Mouse (Mus musculus) Patski (cell line): ENCODE results near the gene Amt. TPM values are rescaled to one million over a fixed set of nuclear protein-coding genes. Genes with fewer than 3 reads are reported as not detected.
"Not testable (repeated sequence)": the region's sequence is repeated elsewhere in the genome, so short reads cannot be mapped to it uniquely, and the experiment has no call there.

Source experiments
- ATAC-seq: fragments of 100-300 bp; one replicate; pipeline ENCODE4 v1.8.0; 2021
- CTCF ChIA-PET: fragments of 350-600 bp; sonication (Branson Sonifier 250); formaldehyde crosslinking; loops from one replicate; lab custom pipeline; 2022; ENCODE audit warnings: inconsistent platforms; lab: Charles Lee
- POLR2A ChIA-PET: fragments of 350-600 bp; sonication (Branson Sonifier 250); formaldehyde crosslinking; loops from one replicate; lab custom pipeline; 2022; ENCODE audit warnings: antibody characterized with exemption, inconsistent platforms; lab: Charles Lee
- DNase-seq: peaks from one replicate; pipeline ENCODE4 v3.0.0-alpha.2; 2011; ENCODE audit warnings: low read depth, low spot score
- H3K27me3 ChIP-seq: fragments of 371-371 bp; one replicate; pipeline ENCODE4 v1.5.1; 2021
- CTCF ChIP-seq: fragments of 100-300 bp; IDR thresholded peaks from one replicate; pipeline ENCODE4 v1.5.1; 2021
- in situ Hi-C: fragments of 300-500 bp; cut with MboI; formaldehyde crosslinking; loops from 3 replicates; pipeline ENCODE4 v1.11.1; 2018; ENCODE audit warnings: low pct_unique_long_range_greater_than_20kb, mixed read lengths
- polyA plus RNA-seq: library from polyadenylated mRNA; unstranded; gene quantifications from one replicate; pipeline ENCODE4 v1.2.3, GENCODE M21; 2021

Gene Amt
- polyA plus RNA-seq, 1 experiment from 2014 or later = 6.0 TPM

DNA sequence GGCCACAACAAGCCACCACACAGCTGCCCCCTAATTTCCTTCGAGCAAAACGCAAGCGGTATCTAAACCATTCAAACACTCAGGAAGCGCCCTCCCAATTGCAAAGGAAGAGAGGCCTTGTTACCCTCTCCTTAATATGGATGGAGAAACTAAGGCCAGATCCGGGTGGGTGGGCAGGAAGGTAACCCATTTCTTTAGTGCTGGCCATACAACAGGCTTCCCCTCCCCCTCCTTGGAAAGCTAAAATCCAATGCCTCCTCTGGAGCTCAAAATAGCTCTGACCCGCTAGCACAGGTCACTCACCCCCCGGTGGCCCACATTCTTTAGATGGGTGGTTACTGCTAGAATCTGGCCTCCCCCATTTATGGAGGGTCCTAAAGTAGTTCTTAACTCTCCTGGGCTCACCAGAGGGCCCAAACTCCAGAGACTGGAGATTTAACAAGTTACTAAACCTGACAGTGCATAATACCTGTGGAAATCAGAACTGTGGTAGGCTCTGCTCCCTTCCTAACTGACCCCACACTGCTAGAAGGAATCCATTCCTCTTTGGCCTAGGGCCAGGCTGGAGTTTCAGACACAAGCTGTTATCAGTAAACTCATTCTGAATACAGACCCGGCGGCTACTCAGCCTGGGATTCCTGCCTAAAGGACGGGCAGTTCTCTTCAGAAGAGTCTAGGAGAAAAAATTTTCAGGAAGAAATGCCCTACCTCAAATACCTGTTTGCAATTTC lies 32.3 kb upstream of the Amt start:
- no peak for TF ChIP-seq CTCF
- H3K27me3 ChIP-seq = no peaks in the 10 kb centered on the region
- CTCF ChIA-PET = interaction anchor here (0.7 to 1.8 kb wide), 6 partner anchors 15 to 37 kb away, joined by 3 to 4 read pairs (median 3); no protein-coding TSS in a partner anchor
- ATAC-seq (no peak), DNase-seq (no peak)
- POLR2A ChIA-PET = interaction anchor here (0.6 to 2.3 kb wide), 9 partner anchors 8 to 75 kb away, joined by 3 to 5 read pairs (median 3); partner anchors contain the start of gene Gpx1
- in situ Hi-C loops = no loop called here

DNA sequence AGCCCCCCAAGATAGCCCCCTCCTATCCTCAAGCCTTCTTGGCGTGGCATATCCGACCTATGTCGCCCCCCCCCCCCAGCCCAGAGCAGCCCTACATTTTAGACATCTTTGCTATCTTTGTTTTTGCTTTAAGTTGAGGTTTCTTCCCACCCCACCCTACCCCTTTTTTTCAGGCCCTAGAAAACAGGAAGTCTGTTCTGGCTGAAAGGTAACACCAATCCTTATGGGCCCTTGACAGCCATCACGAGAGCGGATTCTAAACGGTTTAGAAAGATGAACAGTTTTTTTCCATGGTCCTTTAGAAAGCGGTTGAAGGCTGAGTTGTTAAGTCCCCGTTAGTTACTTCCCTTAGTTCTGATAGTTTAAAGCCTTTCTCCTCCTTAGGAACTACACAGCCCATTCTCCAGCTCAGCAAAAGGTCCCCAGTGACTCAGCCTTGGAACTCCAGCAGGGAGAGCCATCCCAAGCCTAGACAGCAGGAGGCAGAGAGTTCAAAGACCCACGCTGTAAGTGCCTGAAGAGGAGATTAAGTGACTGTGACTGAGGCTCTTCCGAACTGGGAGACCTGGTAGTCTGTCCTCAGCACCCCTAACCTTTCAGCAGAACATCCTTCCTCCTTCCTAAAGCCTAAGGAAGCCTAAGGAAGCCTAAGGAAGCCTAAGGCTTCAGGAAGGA lies 30.3 kb upstream of the Amt start:
- TF ChIP-seq CTCF = no peak
- DNase-seq (no peak), ATAC-seq (no peak)
- no peaks in the 10 kb centered on the region for H3K27me3 ChIP-seq
- ChIA-PET POLR2A (interaction anchor here (0.6 kb wide), 1 partner anchor 75 kb away, joined by 5 read pairs; no protein-coding TSS in a partner anchor), CTCF (no interaction called here)
- in situ Hi-C loops = no loop called here

GRCm38 (mm10) chr9:108267691-108268090 lies 29.0 kb upstream of the Amt start:
- no peak for DNase-seq
- TF ChIP-seq CTCF = no peak
- in situ Hi-C loops = no loop called here
- no peak for ATAC-seq
- CTCF ChIA-PET = no interaction called here
- POLR2A ChIA-PET = no interaction called here
- no peaks in the 10 kb centered on the region for H3K27me3 ChIP-seq

- POLR2A ChIA-PET, ATAC-seq, CTCF ChIA-PET, in situ Hi-C loops, H3K27me3 ChIP-seq, DNase-seq: not testable (repeated sequence)
Observed at GRCm38 (mm10) chr9:108268701-108269100, 28.0 kb upstream of the Amt start.

- no peak for ATAC-seq
- CTCF ChIA-PET = interaction anchor here (0.8 to 1.9 kb wide), 2 partner anchors 11 to 12 kb away, joined by 3 to 6 read pairs; no protein-coding TSS in a partner anchor
- H3K27me3 ChIP-seq = no peaks in the 10 kb centered on the region
- DNase-seq = no peak
- no peak for TF ChIP-seq CTCF
- POLR2A ChIA-PET = no interaction called here
- in situ Hi-C loops = no loop called here
Observed at GRCm38 (mm10) chr9:108271941-108272340, 24.7 kb upstream of the Amt start.

GRCm38 (mm10) chr9:108272691-108273090 lies 24.0 kb upstream of the Amt start:
- POLR2A ChIA-PET = interaction anchor here (0.9 kb wide), 1 partner anchor 9 kb away, joined by 3 read pairs; the partner anchor contains the start of gene Dag1
- H3K27me3 ChIP-seq = no peaks in the 10 kb centered on the region
- in situ Hi-C loops = no loop called here
- ATAC-seq = no peak
- CTCF ChIA-PET = no interaction called here
- DNase-seq = no peak
- no peak for TF ChIP-seq CTCF

DNA sequence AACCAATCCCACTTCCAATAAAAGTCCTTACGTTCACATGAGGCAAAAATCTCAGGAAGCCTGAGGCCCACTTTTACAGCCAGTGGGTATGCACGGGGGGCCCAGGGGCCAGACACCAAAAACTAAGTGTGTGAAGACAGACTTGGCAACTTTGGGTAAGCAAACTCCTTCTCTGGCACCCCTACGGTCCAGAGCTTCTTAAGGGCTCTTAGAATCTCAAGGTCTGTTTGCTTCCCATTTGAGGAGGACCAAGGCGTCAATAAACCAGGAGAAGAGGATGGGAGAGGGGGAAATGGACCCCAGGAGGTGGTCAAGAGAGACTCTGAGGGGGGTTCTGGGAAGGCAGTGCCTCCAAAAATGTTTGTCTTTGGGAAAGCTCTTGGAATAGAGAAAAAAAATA lies 23.2 kb upstream of the Amt start:
- in situ Hi-C loops = no loop called here
- TF ChIP-seq CTCF = no peak
- ATAC-seq (no peak), DNase-seq (no peak)
- ChIA-PET CTCF (interaction anchor here (0.7 kb wide), 1 partner anchor 11 kb away, joined by 3 read pairs; no protein-coding TSS in a partner anchor), POLR2A (interaction anchor here (1.2 kb wide), 1 partner anchor 62 kb away, joined by 4 read pairs; no protein-coding TSS in a partner anchor)
- no peaks in the 10 kb centered on the region for H3K27me3 ChIP-seq

DNA sequence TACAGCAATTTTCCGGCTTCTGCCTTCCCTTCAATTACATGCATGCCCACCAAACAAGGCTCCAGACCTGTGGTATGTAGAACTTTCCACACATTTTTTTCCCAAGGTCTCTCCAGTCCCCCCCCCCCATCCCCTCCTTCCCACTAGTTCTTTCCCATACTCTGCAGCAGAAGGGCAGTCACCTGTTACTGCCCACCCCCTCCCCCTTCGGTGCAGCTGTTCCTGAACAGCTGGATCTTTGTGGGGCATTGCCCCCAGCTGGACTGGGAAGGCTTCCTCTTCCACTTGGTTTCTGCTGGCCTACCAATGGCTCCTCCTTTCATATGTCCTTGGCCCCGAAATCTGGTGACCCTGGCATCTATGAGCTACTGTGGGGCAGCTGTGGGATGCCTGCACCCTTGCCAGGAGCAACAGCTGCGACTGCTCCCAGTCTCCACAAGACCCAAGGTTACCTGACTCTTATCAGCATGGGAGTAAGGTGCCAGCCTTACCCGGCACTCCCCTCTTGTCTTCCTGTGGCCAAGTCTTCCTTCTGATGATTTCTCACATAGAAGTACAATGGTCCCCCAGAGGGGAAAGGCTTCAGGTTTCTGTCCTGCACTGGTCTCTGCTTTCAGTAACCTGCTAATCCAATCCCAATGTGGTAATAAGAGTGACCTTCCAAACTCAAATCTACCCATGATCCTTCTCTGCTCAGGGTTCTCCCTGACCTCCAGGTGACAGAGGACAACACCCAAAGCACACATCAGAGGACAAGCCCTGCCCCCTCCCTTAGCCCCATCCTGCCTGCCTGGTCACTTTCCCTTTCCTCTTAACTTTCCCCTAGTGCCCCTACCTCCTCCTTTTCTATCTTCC lies 21.9 kb upstream of the Amt start:
- no peak for TF ChIP-seq CTCF
- ChIA-PET POLR2A (interaction anchor here (1.2 kb wide), 2 partner anchors 11 to 63 kb away, joined by 4 to 5 read pairs; partner anchors contain the start of gene Dag1), CTCF (interaction anchor here (1.7 kb wide), 1 partner anchor 10 kb away, joined by 7 read pairs; no protein-coding TSS in a partner anchor)
- DNase-seq (no peak), ATAC-seq (no peak)
- H3K27me3 ChIP-seq = no peaks in the 10 kb centered on the region
- in situ Hi-C loops = loop anchor here (5.0 kb wide), 1 partner anchor 72 kb away; no protein-coding TSS in a partner anchor

GRCm38 (mm10) chr9:108275331-108275659 lies 21.4 kb upstream of the Amt start:
- DNase-seq (no peak), ATAC-seq (peak; percentile 35)
- in situ Hi-C loops = loop anchor here (5.0 kb wide), 1 partner anchor 73 kb away; no protein-coding TSS in a partner anchor
- no peaks in the 10 kb centered on the region for H3K27me3 ChIP-seq
- POLR2A ChIA-PET = interaction anchor here (0.9 to 1.2 kb wide), 2 partner anchors 9 to 11 kb away, joined by 3 to 5 read pairs; partner anchors contain the start of gene Dag1
- no peak for TF ChIP-seq CTCF
- CTCF ChIA-PET = interaction anchor here (1.7 kb wide), 1 partner anchor 9 kb away, joined by 7 read pairs; no protein-coding TSS in a partner anchor
